Mouse (Mus musculus) embryo, embryonic 11 days (tissue): ENCODE data around the gene Nfasc.

Source experiments
- DNase-seq: peaks from one replicate; pipeline ENCODE4 v3.0.0-alpha.2; 2015

The Nfasc gene

GRCm38 (mm10) chr1:132727548-132727947 lies 14.0 kb downstream of the Nfasc start:
- DNase-seq = no peak

GRCm38 (mm10) chr1:132722362-132722761 lies 19.2 kb downstream of the Nfasc start:
- no peak for DNase-seq

- no peak for DNase-seq
These were observed 20.3 kb downstream of the Nfasc start for GRCm38 (mm10) chr1:132721266-132721665.

GRCm38 (mm10) chr1:132718225-132718624 lies 23.4 kb downstream of the Nfasc start:
- DNase-seq = no peak

GRCm38 (mm10) chr1:132715044-132715443 lies 26.6 kb downstream of the Nfasc start:
- DNase-seq = no peak

GRCm38 (mm10) chr1:132709419-132709818 lies 32.2 kb downstream of the Nfasc start:
- no peak for DNase-seq

- no peak for DNase-seq
These were observed 34.3 kb downstream of the Nfasc start for GRCm38 (mm10) chr1:132707301-132707700.

GRCm38 (mm10) chr1:132703467-132703866 lies 38.1 kb downstream of the Nfasc start:
- no peak for DNase-seq

- DNase-seq = no peak
These were observed 44.7 kb downstream of the Nfasc start for GRCm38 (mm10) chr1:132696926-132697325.

GRCm38 (mm10) chr1:132696232-132696631 lies 45.4 kb downstream of the Nfasc start:
- peak; percentile 80 for DNase-seq

- peak; percentile 58 for DNase-seq
These were observed 47.6 kb downstream of the Nfasc start for GRCm38 (mm10) chr1:132694007-132694406.

GRCm38 (mm10) chr1:132689181-132689580 lies 52.4 kb downstream of the Nfasc start:
- DNase-seq = peak; percentile 43

- DNase-seq = no peak
These were observed 62.7 kb downstream of the Nfasc start for GRCm38 (mm10) chr1:132678935-132679334.

GRCm38 (mm10) chr1:132678076-132678475 lies 63.5 kb downstream of the Nfasc start:
- DNase-seq = no peak

- DNase-seq = no peak
These were observed 68.9 kb downstream of the Nfasc start for GRCm38 (mm10) chr1:132672704-132673103.

GRCm38 (mm10) chr1:132669200-132669599 lies 72.4 kb downstream of the Nfasc start:
- DNase-seq = no peak

- DNase-seq = peak; percentile 28
These were observed 81.2 kb downstream of the Nfasc start for GRCm38 (mm10) chr1:132660354-132660753.

- DNase-seq = no peak
These were observed 82.0 kb downstream of the Nfasc start for GRCm38 (mm10) chr1:132659604-132660003.

GRCm38 (mm10) chr1:132655611-132656010 lies 86.0 kb downstream of the Nfasc start:
- DNase-seq = no peak

- no peak for DNase-seq
These were observed 86.8 kb downstream of the Nfasc start for GRCm38 (mm10) chr1:132654769-132655168.

GRCm38 (mm10) chr1:132653841-132654457 lies 87.6 kb downstream of the Nfasc start:
- DNase-seq = no peak

- no peak for DNase-seq
These were observed 88.4 kb downstream of the Nfasc start for GRCm38 (mm10) chr1:132653161-132653560.

GRCm38 (mm10) chr1:132650680-132651079 lies 90.9 kb downstream of the Nfasc start:
- no peak for DNase-seq

GRCm38 (mm10) chr1:132647958-132648357 lies 93.6 kb downstream of the Nfasc start:
- DNase-seq = no peak
